Mouse (Mus musculus): ENCODE data around the gene Ninj2. TPM values are rescaled to one million over a fixed set of nuclear protein-coding genes. Genes with fewer than 3 reads are reported as not detected.

Gene Ninj2
- total and polyA plus RNA-seq, 3 experiments, result 0.08 TPM; not detected in 2

DNA sequence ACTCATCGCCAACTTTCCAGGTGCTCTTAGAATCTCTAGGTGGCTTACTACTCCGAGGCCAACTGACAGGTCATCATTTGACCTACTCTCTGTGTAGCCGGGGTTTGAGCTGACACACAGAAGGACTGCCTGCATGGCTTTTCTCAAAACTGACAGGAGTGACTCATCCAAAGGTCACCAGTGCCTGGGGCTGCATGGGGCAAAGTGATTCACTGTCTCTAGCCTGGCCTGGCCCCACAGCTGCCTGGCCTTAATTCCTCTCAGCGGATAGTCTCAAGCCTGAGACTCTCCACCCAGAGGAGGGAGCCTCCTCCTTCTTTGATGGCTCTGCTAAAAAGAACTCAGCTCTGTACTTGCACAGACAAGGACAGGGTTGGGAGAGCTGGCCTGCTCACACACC lies 97.8 kb downstream of the Ninj2 start:
- Histone ChIP-seq H3K4me3 (ENCODE audit: control insufficient read depth in 1 of 2, insufficient read depth in 1 of 2, low read depth in 2 of 2, low read length in 2 of 2) (no peak overlapping the region), H3K36me3 (ENCODE audit: control insufficient read depth in 1 of 2, insufficient read depth in 2 of 2, low read length in 2 of 2) (peaks cover 0 to 4% of the 10 kb centered on the region in 2 experiments; a peak in 2 of 4 replicates), H3K4me1 (ENCODE audit: control insufficient read depth in 1 of 2, insufficient read depth in 2 of 2, low read length in 2 of 2) (peaks cover 2 to 12% of the 10 kb centered on the region in 2 experiments; a peak in 3 of 4 replicates), H3K27me3 (ENCODE audit: control insufficient read depth in 1 of 2, insufficient read depth in 2 of 2, low read length in 2 of 2) (no peaks in the 10 kb centered on the region), H3K9me3 (replicated peaks; ENCODE audit: insufficient read depth, low read length) (no peaks in the 10 kb centered on the region), H3K9ac (ENCODE audit: control insufficient read depth, low read depth, low read length, poor library complexity, severe bottlenecking) (no peak overlapping the region), H3K79me2 (ENCODE audit: control insufficient read depth, insufficient read depth, low read length, poor library complexity) (no peaks in the 10 kb centered on the region; the same call in 1 of the 2 replicates), H3K27ac (ENCODE audit: control insufficient read depth, low read depth, low read length) (no peak overlapping the region)
- DNase-seq (ENCODE audit: low read depth, low spot score), result no peak
- TF ChIP-seq CHD2 (IDR thresholded peaks at IDR 0.05; ENCODE audit: low read length) (no peak), POLR2AphosphoS2 (IDR thresholded peaks at IDR 0.05; ENCODE audit: low read length) (no peak), USF1 (IDR thresholded peaks at IDR 0.05; ENCODE audit: low read depth, low read length) (no peak), CHD1 (IDR thresholded peaks at IDR 0.05; ENCODE audit: low read depth, low read length) (no peak), BHLHE40 (IDR thresholded peaks at IDR 0.05; ENCODE audit: borderline replicate concordance, low read depth, low read length) (no peak), POLR2AphosphoS5 (IDR thresholded peaks at IDR 0.05; ENCODE audit: borderline replicate concordance, low read depth, low read length) (no peak), SIN3A (IDR thresholded peaks at IDR 0.05; ENCODE audit: low read length) (no peak), ZMIZ1 (IDR thresholded peaks at IDR 0.05; ENCODE audit: low read depth, low read length) (no peak), POLR2A (IDR thresholded peaks at IDR 0.05; ENCODE audit: control insufficient read depth in 1 of 2, insufficient read depth in 1 of 2, low read depth in 1 of 2, low read length in 2 of 2, poor library complexity in 1 of 2) (no peak), MAFK (IDR thresholded peaks at IDR 0.05; ENCODE audit: borderline replicate concordance, low read depth, low read length) (no peak)

DNA sequence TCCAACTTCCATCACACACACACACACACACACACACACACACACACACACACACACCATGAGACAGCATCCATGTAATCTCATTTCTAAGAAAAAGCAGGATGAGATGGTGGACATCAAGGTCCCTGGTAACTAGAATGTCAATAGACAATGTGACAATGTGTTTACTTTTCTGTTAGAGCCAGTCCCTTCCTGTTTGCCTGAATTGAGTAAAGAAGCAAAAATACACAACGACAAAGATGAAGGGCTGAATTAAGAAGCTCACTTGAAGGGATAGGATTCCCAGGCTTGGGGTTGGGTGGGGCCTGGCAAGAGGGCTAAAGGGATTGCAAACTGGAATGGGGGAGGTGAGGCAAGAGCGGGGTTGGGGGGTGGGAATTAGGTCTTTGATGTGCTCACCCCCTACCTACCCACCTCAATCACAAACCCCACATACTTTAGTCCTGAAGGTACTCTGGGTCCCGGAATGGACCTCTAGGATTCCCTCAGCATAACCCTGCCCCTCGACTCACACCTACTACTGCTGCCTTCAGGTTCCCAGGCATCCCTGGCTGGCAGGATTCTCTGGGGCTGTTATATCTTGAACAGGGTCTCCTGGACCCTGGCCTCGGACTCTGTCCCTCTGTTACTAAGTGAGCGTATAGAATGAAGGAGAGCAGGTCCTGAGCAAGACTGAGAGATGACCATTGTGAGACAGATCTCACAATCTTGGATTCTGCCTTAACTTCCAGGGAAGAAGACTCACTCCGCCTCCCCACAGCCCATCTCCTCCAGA lies 98.4 kb downstream of the Ninj2 start:
- Histone ChIP-seq H3K27me3 (ENCODE audit: control insufficient read depth in 1 of 2, insufficient read depth in 2 of 2, low read length in 2 of 2) (no peaks in the 10 kb centered on the region), H3K27ac (ENCODE audit: control insufficient read depth, low read depth, low read length) (no peak overlapping the region), H3K36me3 (ENCODE audit: control insufficient read depth in 1 of 2, insufficient read depth in 2 of 2, low read length in 2 of 2) (peaks cover 0 to 4% of the 10 kb centered on the region in 2 experiments; a peak in 2 of 4 replicates), H3K4me1 (ENCODE audit: control insufficient read depth in 1 of 2, insufficient read depth in 2 of 2, low read length in 2 of 2) (peaks cover 2 to 14% of the 10 kb centered on the region in 2 experiments; a peak in 3 of 4 replicates), H3K4me3 (ENCODE audit: control insufficient read depth in 1 of 2, insufficient read depth in 1 of 2, low read depth in 2 of 2, low read length in 2 of 2) (no peak overlapping the region), H3K79me2 (ENCODE audit: control insufficient read depth, insufficient read depth, low read length, poor library complexity) (no peaks in the 10 kb centered on the region; the same call in 1 of the 2 replicates), H3K9ac (ENCODE audit: control insufficient read depth, low read depth, low read length, poor library complexity, severe bottlenecking) (no peak overlapping the region), H3K9me3 (replicated peaks; ENCODE audit: insufficient read depth, low read length) (no peaks in the 10 kb centered on the region)
- DNase-seq (ENCODE audit: low read depth, low spot score), result no peak
- TF ChIP-seq KAT2A (conservative IDR thresholded peaks at IDR 0.05; ENCODE audit: low read depth, low read length), result no peak
- TF ChIP-seq CHD2 (IDR thresholded peaks at IDR 0.05; ENCODE audit: low read length), result no peak
- no peak for TF ChIP-seq E2F4 (IDR thresholded peaks at IDR 0.05; ENCODE audit: borderline replicate concordance, low read depth, low read length)
- TF ChIP-seq JUND (IDR thresholded peaks at IDR 0.05; ENCODE audit: low read depth, low read length), result no peak
- no peak for TF ChIP-seq CHD1 (IDR thresholded peaks at IDR 0.05; ENCODE audit: low read depth, low read length)
- no peak for TF ChIP-seq MEF2A (IDR thresholded peaks at IDR 0.05; ENCODE audit: extremely low read depth, insufficient replicate concordance, low read depth, low read length, poor library complexity, severe bottlenecking)
- no peak for TF ChIP-seq MAZ (IDR thresholded peaks at IDR 0.05; ENCODE audit: low read depth, low read length)
- TF ChIP-seq RCOR1 (IDR thresholded peaks at IDR 0.05; ENCODE audit: low read depth, low read length), result no peak
- TF ChIP-seq MYC (IDR thresholded peaks at IDR 0.05; ENCODE audit: low read depth, low read length), result no peak
- no peak for TF ChIP-seq USF2 (IDR thresholded peaks at IDR 0.05; ENCODE audit: borderline replicate concordance in 1 of 2, insufficient read depth in 1 of 2, low read depth in 1 of 2, low read length in 2 of 2)
- no peak for TF ChIP-seq POLR2AphosphoS2 (IDR thresholded peaks at IDR 0.05; ENCODE audit: low read length)
- TF ChIP-seq ELF1 (IDR thresholded peaks at IDR 0.05; ENCODE audit: low read depth, low read length), result no peak
- TF ChIP-seq SIN3A (IDR thresholded peaks at IDR 0.05; ENCODE audit: low read length), result no peak
- TF ChIP-seq CTCF (IDR thresholded peaks at IDR 0.05 in 2 of 3, conservative IDR thresholded peaks at IDR 0.05 in 1 of 3; ENCODE audit: control insufficient read depth in 1 of 3, insufficient read depth in 1 of 3, low read depth in 2 of 3, low read length in 3 of 3, poor library complexity in 1 of 3, severe bottlenecking in 1 of 3), result no peak
- TF ChIP-seq TAL1 (IDR thresholded peaks at IDR 0.05; ENCODE audit: low read length), result no peak
- no peak for TF ChIP-seq ZMIZ1 (IDR thresholded peaks at IDR 0.05; ENCODE audit: low read depth, low read length)
- no peak for TF ChIP-seq USF1 (IDR thresholded peaks at IDR 0.05; ENCODE audit: low read depth, low read length)

Data from MEL (cell line).